Mouse (Mus musculus) forebrain, embryonic 11.5 days (tissue): ENCODE data around the gene Ugt1a10. TPM values are rescaled to one million over a fixed set of nuclear protein-coding genes. Genes with fewer than 3 reads are reported as not detected.
"Not testable (repeated sequence)": the region's sequence is repeated elsewhere in the genome, so short reads cannot be mapped to it uniquely, and the experiment has no call there.

ENCODE experiments used
- ATAC-seq: fragments of 200-750 bp; cut with Nextera tagmentation; replicated peaks from 2 replicates; pipeline ENCODE4 v1.8.0; 2017; ENCODE audit warnings: moderate TSS enrichment; ENCODE audit not compliant: low FRiP score
- DNase-seq: peaks from one replicate; pipeline ENCODE4 v3.0.0-alpha.2; 2017; ENCODE audit warnings: low spot score
- H3K27ac ChIP-seq: fragments of 300-500 bp; sonication (generic); 2 replicates; pipeline ENCODE4 v1.5.1; 2014; ENCODE audit warnings: low read depth, low read length
- H3K27me3 ChIP-seq: fragments of 300-500 bp; sonication (generic); 2 replicates; pipeline ENCODE4 v1.6.1; 2014; ENCODE audit warnings: mild to moderate bottlenecking, low read length, mixed read lengths; ENCODE audit not compliant: control insufficient read depth, insufficient read depth
- H3K36me3 ChIP-seq: fragments of 300-500 bp; sonication (generic); 2 replicates; pipeline ENCODE4 v1.6.1; 2014; ENCODE audit warnings: mild to moderate bottlenecking, low read length, moderate library complexity, mixed read lengths; ENCODE audit not compliant: control insufficient read depth, insufficient read depth
- H3K4me1 ChIP-seq: fragments of 300-500 bp; sonication (generic); replicated peaks from 2 replicates; pipeline ENCODE4 v1.6.1; 2014; ENCODE audit warnings: low read length, mixed read lengths; ENCODE audit not compliant: control insufficient read depth, insufficient read depth
- H3K4me2 ChIP-seq: fragments of 300-500 bp; sonication (generic); 2 replicates; pipeline ENCODE4 v1.6.1; 2014; ENCODE audit warnings: low read depth, mild to moderate bottlenecking, low read length, moderate library complexity, mixed read lengths; ENCODE audit not compliant: severe bottlenecking
- H3K4me3 ChIP-seq: fragments of 300-500 bp; sonication (generic); 2 replicates; pipeline ENCODE4 v1.5.1; 2014; ENCODE audit warnings: low read depth, low read length
- H3K9ac ChIP-seq: fragments of 300-500 bp; sonication (generic); 2 replicates; pipeline ENCODE4 v1.6.1; 2014; ENCODE audit warnings: low read length
- H3K9me3 ChIP-seq: fragments of 300-500 bp; sonication (generic); 2 replicates; pipeline ENCODE4 v1.6.1; 2016; ENCODE audit warnings: low read length, mixed read lengths; ENCODE audit not compliant: control insufficient read depth
- WGBS: fragments of 180-500 bp; shearing (Covaris S2); extraction: QIAGEN DNeasy Blood & Tissue Kit; methylation state at CpG from one replicate; pipeline ENCODE4 v1.1.7; 2014; 5-methylcytosine and 5-hydroxymethylcytosine counted together
- polyA plus RNA-seq: library from polyadenylated mRNA; unstranded; fragments of >200 nt; fragmentation: Nextera tagmentation; extraction: Ambion mirVana; gene quantifications from 2 replicates; pipeline ENCODE4 v1.2.1, GENCODE M21; 2014

Ugt1a10 gene
- polyA plus RNA-seq, 1 experiment from 2014 or later, result not detected

- not testable (repeated sequence) for H3K27ac ChIP-seq, H3K9ac ChIP-seq, H3K4me1 ChIP-seq, H3K27me3 ChIP-seq, H3K9me3 ChIP-seq, H3K4me3 ChIP-seq, ATAC-seq, DNase-seq, H3K4me2 ChIP-seq, H3K36me3 ChIP-seq
- 80% methylated on average over 4 of the region's 5 CpGs for WGBS
Measured at GRCm38 (mm10) chr1:88103697-88104468, 48.7 kb downstream of the Ugt1a10 start.

- DNase-seq, result no peak
- Histone ChIP-seq H3K9me3 (no peaks in the 10 kb centered on the region), H3K9ac (no peak overlapping the region), H3K27ac (no peak overlapping the region), H3K4me2 (no peak overlapping the region), H3K4me3 (no peak overlapping the region), H3K27me3 (no peaks in the 10 kb centered on the region), H3K36me3 (no peaks in the 10 kb centered on the region), H3K4me1 (no peaks in the 10 kb centered on the region)
- 94% methylated on average over 1 of the region's 1 CpGs for WGBS
- ATAC-seq, result no peak
Measured at GRCm38 (mm10) chr1:88104667-88105430, 49.7 kb downstream of the Ugt1a10 start.

GRCm38 (mm10) chr1:88105656-88106055 is 50.5 kb downstream of the Ugt1a10 start:
- H3K4me1 ChIP-seq, result no peaks in the 10 kb centered on the region
- no peak for ATAC-seq
- H3K9ac ChIP-seq, result no peak overlapping the region
- WGBS, result 73% methylated on average over 2 of the region's 2 CpGs
- no peak overlapping the region for H3K4me3 ChIP-seq
- no peak for DNase-seq
- H3K27me3 ChIP-seq, result no peaks in the 10 kb centered on the region
- no peak overlapping the region for H3K27ac ChIP-seq
- H3K4me2 ChIP-seq, result no peak overlapping the region
- H3K9me3 ChIP-seq, result no peaks in the 10 kb centered on the region
- H3K36me3 ChIP-seq, result no peaks in the 10 kb centered on the region

GRCm38 (mm10) chr1:88109027-88109557 is 53.9 kb downstream of the Ugt1a10 start:
- not testable (repeated sequence) for H3K27me3 ChIP-seq, H3K4me3 ChIP-seq, H3K4me1 ChIP-seq, H3K27ac ChIP-seq, DNase-seq, H3K36me3 ChIP-seq, H3K9ac ChIP-seq, H3K4me2 ChIP-seq, H3K9me3 ChIP-seq, ATAC-seq
- WGBS, result 83% methylated on average over 2 of the region's 2 CpGs

GRCm38 (mm10) chr1:88109604-88110003 is 54.4 kb downstream of the Ugt1a10 start:
- not testable (repeated sequence) for H3K27ac ChIP-seq, ATAC-seq, H3K9ac ChIP-seq, DNase-seq, H3K36me3 ChIP-seq, H3K4me1 ChIP-seq, H3K4me2 ChIP-seq, H3K4me3 ChIP-seq, H3K9me3 ChIP-seq, H3K27me3 ChIP-seq
- WGBS, result 93% methylated on average over 2 of the region's 2 CpGs

GRCm38 (mm10) chr1:88112769-88113168 is 57.6 kb downstream of the Ugt1a10 start:
- H3K9ac ChIP-seq, H3K27me3 ChIP-seq, H3K4me3 ChIP-seq, H3K27ac ChIP-seq, DNase-seq, H3K36me3 ChIP-seq, H3K9me3 ChIP-seq, H3K4me2 ChIP-seq, ATAC-seq, H3K4me1 ChIP-seq: not testable (repeated sequence)
- WGBS, result 93% methylated on average over 6 of the region's 6 CpGs

GRCm38 (mm10) chr1:88120550-88120949 is 65.4 kb downstream of the Ugt1a10 start:
- not testable (repeated sequence) for DNase-seq, H3K9ac ChIP-seq, H3K4me2 ChIP-seq, H3K4me1 ChIP-seq, H3K36me3 ChIP-seq, H3K27ac ChIP-seq, H3K4me3 ChIP-seq, H3K9me3 ChIP-seq, H3K27me3 ChIP-seq
- 0 out of 2 replicates have a peak, but pooled peaks have one; percentile 12 for ATAC-seq
- 11% methylated on average over 3 of the region's 4 CpGs for WGBS

GRCm38 (mm10) chr1:88121521-88121920 is 66.3 kb downstream of the Ugt1a10 start:
- not testable (repeated sequence) for H3K4me1 ChIP-seq, DNase-seq, ATAC-seq, H3K9me3 ChIP-seq, H3K27me3 ChIP-seq, H3K4me2 ChIP-seq, H3K27ac ChIP-seq, H3K9ac ChIP-seq, H3K36me3 ChIP-seq, H3K4me3 ChIP-seq
- WGBS, result no CpG with 5 or more reads among the region's 1 CpGs
